Mouse (Mus musculus) heart, embryonic 11.5 days (tissue): Measurements from ENCODE around the gene Tbc1d10b. TPM values are rescaled to one million over a fixed set of nuclear protein-coding genes. Genes with fewer than 3 reads are reported as not detected.
"Not testable (repeated sequence)": the region's sequence is repeated elsewhere in the genome, so short reads cannot be mapped to it uniquely, and the experiment has no call there.

Experiments
- ATAC-seq: fragments of 200-750 bp; cut with Nextera tagmentation; replicated peaks from 2 replicates; pipeline ENCODE4 v1.8.0; 2017; ENCODE audit warnings: moderate library complexity; ENCODE audit not compliant: insufficient number of reproducible peaks, low FRiP score, low TSS enrichment
- H3K27ac ChIP-seq: fragments of 300-500 bp; sonication (generic); 2 replicates; pipeline ENCODE4 v1.5.1; 2014; ENCODE audit warnings: mild to moderate bottlenecking, low read depth, low read length
- H3K27me3 ChIP-seq: fragments of 300-500 bp; sonication (generic); 2 replicates; pipeline ENCODE4 v1.6.1; 2014; ENCODE audit warnings: mild to moderate bottlenecking, low read length, mixed read lengths; ENCODE audit not compliant: control insufficient read depth, insufficient read depth
- H3K36me3 ChIP-seq: fragments of 300-500 bp; sonication (generic); 2 replicates; pipeline ENCODE4 v1.6.1; 2014; ENCODE audit warnings: mild to moderate bottlenecking, low read length, moderate library complexity, mixed read lengths; ENCODE audit not compliant: control insufficient read depth, insufficient read depth
- H3K4me1 ChIP-seq: fragments of 300-500 bp; sonication (generic); 2 replicates; pipeline ENCODE4 v1.6.1; 2014; ENCODE audit warnings: low read length; ENCODE audit not compliant: control insufficient read depth, insufficient read depth
- H3K4me2 ChIP-seq: fragments of 300-500 bp; sonication (generic); 2 replicates; pipeline ENCODE4 v1.6.1; 2014; ENCODE audit warnings: mild to moderate bottlenecking, moderate library complexity
- H3K4me3 ChIP-seq: fragments of 300-500 bp; sonication (generic); 2 replicates; pipeline ENCODE4 v1.5.1; 2014; ENCODE audit warnings: low read depth, low read length
- H3K9ac ChIP-seq: fragments of 300-500 bp; sonication (generic); 2 replicates; pipeline ENCODE4 v1.6.1; 2014; ENCODE audit warnings: mild to moderate bottlenecking, low read depth, low read length, moderate library complexity
- H3K9me3 ChIP-seq: fragments of 300-500 bp; sonication (generic); replicated peaks from 2 replicates; pipeline ENCODE4 v1.6.1; 2016; ENCODE audit warnings: low read length; ENCODE audit not compliant: control insufficient read depth
- WGBS: fragments of 180-500 bp; shearing (Covaris S2); extraction: QIAGEN DNeasy Blood & Tissue Kit; methylation state at CpG from one replicate; pipeline ENCODE4 v1.1.7; 2014; ENCODE audit not compliant: insufficient replicate concordance; 5-methylcytosine and 5-hydroxymethylcytosine counted together
- polyA plus RNA-seq: library from polyadenylated mRNA; unstranded; fragments of >200 nt; fragmentation: Nextera tagmentation; extraction: Ambion mirVana; gene quantifications from 2 replicates; pipeline ENCODE4 v1.2.1, GENCODE M21; 2014

The Tbc1d10b gene
- polyA plus RNA-seq: 17.5 and 23.7 TPM in 2 replicates

- Histone ChIP-seq H3K27me3 (no peaks in the 10 kb centered on the region), H3K4me3 (peak within 1 kb of the TSS; percentile 94), H3K9me3 (no peaks in the 10 kb centered on the region), H3K9ac (peak within 1 kb of the TSS; percentile 93), H3K4me1 (peaks cover 23% of the 10 kb centered on the region), H3K36me3 (0 out of 2 replicates have a peak, but pooled peaks cover 3% of the 10 kb centered on the region), H3K27ac (peak within 1 kb of the TSS; percentile 93), H3K4me2 (peak within 1 kb of the TSS; percentile 98)
- peak; percentile 58 for ATAC-seq
- under 1% methylated on average over 41 of the region's 44 CpGs for WGBS
Observed at GRCm38 (mm10) chr7:127208295-127208552, at the start of gene Tbc1d10b. Gene Tbc1d10b (minus strand): TSS chr7:127208468.

- H3K36me3 ChIP-seq: no peaks in the 10 kb centered on the region; the same call in 1 of the 2 replicates
- no peak overlapping the region for H3K27ac ChIP-seq
- 92% methylated on average over 5 of the region's 5 CpGs for WGBS
- no peak overlapping the region for H3K9ac ChIP-seq
- H3K4me3 ChIP-seq: no peak overlapping the region
- H3K9me3 ChIP-seq: no peaks in the 10 kb centered on the region
- no peak overlapping the region for H3K4me2 ChIP-seq
- ATAC-seq: no peak
- H3K4me1 ChIP-seq: peaks cover 18% of the 10 kb centered on the region; the same call in 1 of the 2 replicates
- H3K27me3 ChIP-seq: no peaks in the 10 kb centered on the region
Observed at GRCm38 (mm10) chr7:127256518-127256917, 48.2 kb upstream of the Tbc1d10b start.

- no peak overlapping the region for H3K9ac ChIP-seq
- H3K27ac ChIP-seq: no peak overlapping the region
- no peak for ATAC-seq
- no peaks in the 10 kb centered on the region; the same call in 1 of the 2 replicates for H3K36me3 ChIP-seq
- 79% methylated on average over 2 of the region's 2 CpGs for WGBS
- H3K4me1 ChIP-seq: peaks cover 18% of the 10 kb centered on the region; the same call in 1 of the 2 replicates
- no peaks in the 10 kb centered on the region for H3K27me3 ChIP-seq
- H3K4me2 ChIP-seq: no peak overlapping the region
- H3K4me3 ChIP-seq: no peak overlapping the region
- no peaks in the 10 kb centered on the region for H3K9me3 ChIP-seq
Observed at GRCm38 (mm10) chr7:127255965-127256364, 47.7 kb upstream of the Tbc1d10b start.

- Histone ChIP-seq H3K27ac (peak overlapping the region; percentile 90; the same call in 1 of the 2 replicates), H3K4me2 (peak overlapping the region; percentile 97), H3K36me3 (no peaks in the 10 kb centered on the region; the same call in 1 of the 2 replicates), H3K27me3 (no peaks in the 10 kb centered on the region), H3K4me1 (peaks cover 18% of the 10 kb centered on the region; the same call in 1 of the 2 replicates), H3K9me3 (no peaks in the 10 kb centered on the region), H3K9ac (peak overlapping the region; percentile 85; the same call in 1 of the 2 replicates), H3K4me3 (peak overlapping the region; percentile 65)
- WGBS: 19% methylated on average over 4 of the region's 4 CpGs
- ATAC-seq: no peak
Observed at GRCm38 (mm10) chr7:127255008-127255407, 46.7 kb upstream of the Tbc1d10b start.

- peak overlapping the region; percentile 97 for H3K4me2 ChIP-seq
- peak overlapping the region; percentile 85 for H3K9ac ChIP-seq
- H3K4me1 ChIP-seq: peaks cover 11% of the 10 kb centered on the region; the same call in 1 of the 2 replicates
- no peaks in the 10 kb centered on the region for H3K9me3 ChIP-seq
- H3K4me3 ChIP-seq: peak overlapping the region; percentile 65
- H3K36me3 ChIP-seq: no peaks in the 10 kb centered on the region; the same call in 1 of the 2 replicates
- peak; percentile 90 for ATAC-seq
- under 1% methylated on average over 123 of the region's 136 CpGs for WGBS
- no peaks in the 10 kb centered on the region for H3K27me3 ChIP-seq
- peak overlapping the region; percentile 90 for H3K27ac ChIP-seq
Observed at GRCm38 (mm10) chr7:127253821-127254769, 45.8 kb upstream of the Tbc1d10b start.

- Histone ChIP-seq H3K4me1 (peaks cover 10% of the 10 kb centered on the region; the same call in 1 of the 2 replicates), H3K9ac (peak overlapping the region; percentile 85), H3K9me3 (no peaks in the 10 kb centered on the region), H3K4me2 (peak overlapping the region; percentile 97), H3K27ac (peak overlapping the region; percentile 90), H3K36me3 (no peaks in the 10 kb centered on the region; the same call in 1 of the 2 replicates), H3K27me3 (no peaks in the 10 kb centered on the region), H3K4me3 (peak overlapping the region; percentile 65)
- WGBS: 79% methylated on average over 6 of the region's 6 CpGs
- no peak for ATAC-seq
Observed at GRCm38 (mm10) chr7:127253341-127253740, 45.1 kb upstream of the Tbc1d10b start.

- ATAC-seq: no peak
- no peaks in the 10 kb centered on the region for H3K9me3 ChIP-seq
- H3K4me3 ChIP-seq: no peak overlapping the region
- 0 out of 2 replicates have a peak overlapping the region, but pooled peaks have one; percentile 28 for H3K9ac ChIP-seq
- no peak overlapping the region for H3K4me2 ChIP-seq
- H3K36me3 ChIP-seq: no peaks in the 10 kb centered on the region; the same call in 1 of the 2 replicates
- peaks cover 10% of the 10 kb centered on the region; the same call in 1 of the 2 replicates for H3K4me1 ChIP-seq
- no peaks in the 10 kb centered on the region for H3K27me3 ChIP-seq
- no peak overlapping the region for H3K27ac ChIP-seq
- 86% methylated on average over 2 of the region's 2 CpGs for WGBS
Observed at GRCm38 (mm10) chr7:127252414-127252813, 44.1 kb upstream of the Tbc1d10b start.

- not testable (repeated sequence) for H3K4me3 ChIP-seq, H3K9me3 ChIP-seq, ATAC-seq, H3K27me3 ChIP-seq, H3K9ac ChIP-seq, H3K27ac ChIP-seq, H3K36me3 ChIP-seq, H3K4me2 ChIP-seq
- peaks cover 13% of the 10 kb centered on the region for H3K4me1 ChIP-seq
- 88% methylated on average over 8 of the region's 8 CpGs for WGBS
Observed at GRCm38 (mm10) chr7:127250511-127250910, 42.2 kb upstream of the Tbc1d10b start.
